Mouse (Mus musculus) thymus, adult 2 months (tissue): Measurements from ENCODE around the gene Anks3.

Experiments
- CTCF ChIP-seq: fragments of 200-500 bp; IDR thresholded peaks from 2 replicates; pipeline ENCODE4 v1.5.1; 2012; ENCODE audit warnings: mild to moderate bottlenecking, control low read depth, low read length, moderate library complexity, borderline replicate concordance; ENCODE audit not compliant: control insufficient read depth, poor library complexity, insufficient read depth; ENCODE audit errors: extremely low read depth
- POLR2A ChIP-seq: fragments of 200-500 bp; IDR thresholded peaks from 2 replicates; pipeline ENCODE4 v1.6.1; 2012; ENCODE audit warnings: mild to moderate bottlenecking, low read length, control low read depth, moderate library complexity; ENCODE audit not compliant: control insufficient read depth, poor library complexity, insufficient read depth; ENCODE audit errors: extremely low read depth

DNA sequence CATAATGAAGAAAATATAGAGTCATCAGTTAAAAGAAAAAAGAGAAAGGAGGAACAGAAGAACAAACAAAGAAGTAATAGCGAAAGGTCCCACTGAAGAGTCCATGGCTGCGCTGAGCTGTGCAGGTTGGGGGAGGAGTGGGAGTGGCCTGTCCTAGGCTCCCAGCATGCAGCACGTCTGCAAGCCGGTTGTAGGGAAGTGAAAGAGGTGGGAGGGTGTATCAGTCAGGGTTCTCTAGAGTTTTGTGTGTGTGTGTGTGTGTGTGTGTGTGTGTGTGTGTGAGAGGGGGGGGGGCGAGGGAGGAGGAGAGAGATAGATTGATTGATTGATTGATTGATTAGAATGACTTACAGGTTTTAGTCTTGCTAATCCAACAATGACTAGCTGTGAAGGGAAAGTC is 56.0 kb downstream of the Anks3 start:
- TF ChIP-seq CTCF (no peak), POLR2A (no peak)
